Mouse (Mus musculus): ENCODE data around the gene Fgf7. TPM values are rescaled to one million over a fixed set of nuclear protein-coding genes. Genes with fewer than 3 reads are reported as not detected.
A peak's percentile ranks its signal among the peaks of the same experiment; 100 is the strongest.

Fgf7 gene
- 0.47 and 0.55 TPM in 2 replicates for polyA plus RNA-seq (2012; rRNA removed)

GRCm38 (mm10) chr2:126034379-126035005 is at the start of gene Fgf7:
Gene Fgf7 (plus strand): TSS chr2:126034658.
- H3K27ac ChIP-seq (ENCODE audit: insufficient read depth, low read length) = no peak within 1 kb of the TSS
- WGBS = 83% methylated on average over 15 of the region's 15 CpGs
- TF ChIP-seq CTCF (IDR thresholded peaks at IDR 0.05; ENCODE audit: extremely low read depth, insufficient read depth, insufficient read length, insufficient replicate concordance) = no peak
- no peak for TF ChIP-seq POLR2A (IDR thresholded peaks at IDR 0.05; ENCODE audit: low read depth, low read length)
- no peaks in the 10 kb centered on the region for H3K27me3 ChIP-seq (ENCODE audit: control insufficient read depth, insufficient read depth, low read length)
- DNase-seq (ENCODE audit: low read depth in 1 of 2, low spot score in 2 of 2) = no peak
- H3K4me3 ChIP-seq (ENCODE audit: extremely low read depth, insufficient read depth, insufficient read length) = no peak within 1 kb of the TSS
- H3K36me3 ChIP-seq (ENCODE audit: control insufficient read depth, insufficient read depth, low read length) = no peaks in the 10 kb centered on the region
- H3K4me1 ChIP-seq (ENCODE audit: control insufficient read depth, insufficient read depth, insufficient read length) = no peaks in the 10 kb centered on the region

DNA sequence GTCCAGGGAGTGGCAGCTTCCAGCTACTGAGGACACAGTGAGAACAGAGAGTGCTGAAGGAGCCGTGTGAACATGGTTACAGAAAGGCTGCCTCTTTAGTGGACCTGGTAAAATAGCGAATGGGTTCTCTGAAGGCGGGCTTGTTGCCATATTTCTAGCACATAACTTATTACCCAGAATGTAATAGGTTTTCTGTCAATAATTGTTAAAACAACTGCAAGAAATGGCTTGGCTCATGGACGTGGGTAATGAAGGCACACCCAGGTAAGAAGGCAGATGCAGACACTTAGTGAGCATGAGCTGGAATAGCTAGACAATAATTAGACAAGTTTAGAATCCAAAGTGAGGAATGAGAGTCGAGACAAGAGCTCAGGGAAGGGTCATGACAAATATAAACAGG is 32.2 kb upstream of the Fgf7 start:
- TF ChIP-seq POLR2A (IDR thresholded peaks at IDR 0.05; ENCODE audit: low read depth, low read length) = no peak
- TF ChIP-seq CTCF (IDR thresholded peaks at IDR 0.05; ENCODE audit: extremely low read depth, insufficient read depth, insufficient read length, insufficient replicate concordance) = no peak
- Histone ChIP-seq H3K27ac (ENCODE audit: insufficient read depth, low read length) (no peak overlapping the region), H3K4me3 (ENCODE audit: extremely low read depth, insufficient read depth, insufficient read length) (no peak overlapping the region), H3K36me3 (ENCODE audit: control insufficient read depth, insufficient read depth, low read length) (no peaks in the 10 kb centered on the region), H3K27me3 (ENCODE audit: control insufficient read depth, insufficient read depth, low read length) (no peaks in the 10 kb centered on the region), H3K4me1 (ENCODE audit: control insufficient read depth, insufficient read depth, insufficient read length) (no peaks in the 10 kb centered on the region)
- no peak for DNase-seq (ENCODE audit: low read depth in 1 of 2, low spot score in 2 of 2)
- 83% methylated on average over 5 of the region's 5 CpGs for WGBS

DNA sequence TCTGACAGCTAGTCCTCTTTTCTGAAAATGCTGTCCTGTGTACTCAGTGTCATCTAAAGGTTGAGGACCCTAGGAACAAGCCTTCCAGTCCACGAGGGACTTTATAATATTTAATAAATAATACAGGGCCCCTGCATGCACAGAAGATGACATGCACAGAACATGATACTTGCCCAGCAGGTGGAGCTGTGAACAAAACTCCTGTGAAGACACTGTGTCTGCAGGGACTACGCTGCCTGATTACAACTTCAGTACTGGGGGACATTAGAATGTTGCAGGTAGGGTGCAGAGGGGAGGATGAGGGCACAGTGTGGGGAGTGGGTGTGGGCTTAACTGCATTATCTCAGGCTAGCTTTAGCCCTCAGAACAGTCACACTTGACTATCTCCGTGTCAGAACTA is 28.4 kb upstream of the Fgf7 start:
- Histone ChIP-seq H3K27me3 (ENCODE audit: control insufficient read depth, insufficient read depth, low read length) (no peaks in the 10 kb centered on the region), H3K4me1 (ENCODE audit: control insufficient read depth, insufficient read depth, insufficient read length) (no peaks in the 10 kb centered on the region), H3K4me3 (ENCODE audit: extremely low read depth, insufficient read depth, insufficient read length) (no peak overlapping the region), H3K27ac (ENCODE audit: insufficient read depth, low read length) (no peak overlapping the region), H3K36me3 (ENCODE audit: control insufficient read depth, insufficient read depth, low read length) (no peaks in the 10 kb centered on the region)
- 50% methylated on average over 3 of the region's 3 CpGs for WGBS
- TF ChIP-seq CTCF (IDR thresholded peaks at IDR 0.05; ENCODE audit: extremely low read depth, insufficient read depth, insufficient read length, insufficient replicate concordance) = 0 out of 2 replicates have a peak, but pooled peaks have one; percentile 17
- TF ChIP-seq POLR2A (IDR thresholded peaks at IDR 0.05; ENCODE audit: low read depth, low read length) = no peak
- DNase-seq (ENCODE audit: low read depth in 1 of 2, low spot score in 2 of 2) = peak in 1 of 2 experiments; percentile 16

GRCm38 (mm10) chr2:126006742-126007141 is 27.7 kb upstream of the Fgf7 start:
- no peak for TF ChIP-seq POLR2A (IDR thresholded peaks at IDR 0.05; ENCODE audit: low read depth, low read length)
- TF ChIP-seq CTCF (IDR thresholded peaks at IDR 0.05; ENCODE audit: extremely low read depth, insufficient read depth, insufficient read length, insufficient replicate concordance) = no peak
- Histone ChIP-seq H3K27me3 (ENCODE audit: control insufficient read depth, insufficient read depth, low read length) (no peaks in the 10 kb centered on the region), H3K27ac (ENCODE audit: insufficient read depth, low read length) (no peak overlapping the region), H3K4me3 (ENCODE audit: extremely low read depth, insufficient read depth, insufficient read length) (no peak overlapping the region), H3K36me3 (ENCODE audit: control insufficient read depth, insufficient read depth, low read length) (no peaks in the 10 kb centered on the region), H3K4me1 (ENCODE audit: control insufficient read depth, insufficient read depth, insufficient read length) (no peaks in the 10 kb centered on the region)
- no peak for DNase-seq (ENCODE audit: low read depth in 1 of 2, low spot score in 2 of 2)
- 58% methylated on average over 2 of the region's 2 CpGs for WGBS

DNA sequence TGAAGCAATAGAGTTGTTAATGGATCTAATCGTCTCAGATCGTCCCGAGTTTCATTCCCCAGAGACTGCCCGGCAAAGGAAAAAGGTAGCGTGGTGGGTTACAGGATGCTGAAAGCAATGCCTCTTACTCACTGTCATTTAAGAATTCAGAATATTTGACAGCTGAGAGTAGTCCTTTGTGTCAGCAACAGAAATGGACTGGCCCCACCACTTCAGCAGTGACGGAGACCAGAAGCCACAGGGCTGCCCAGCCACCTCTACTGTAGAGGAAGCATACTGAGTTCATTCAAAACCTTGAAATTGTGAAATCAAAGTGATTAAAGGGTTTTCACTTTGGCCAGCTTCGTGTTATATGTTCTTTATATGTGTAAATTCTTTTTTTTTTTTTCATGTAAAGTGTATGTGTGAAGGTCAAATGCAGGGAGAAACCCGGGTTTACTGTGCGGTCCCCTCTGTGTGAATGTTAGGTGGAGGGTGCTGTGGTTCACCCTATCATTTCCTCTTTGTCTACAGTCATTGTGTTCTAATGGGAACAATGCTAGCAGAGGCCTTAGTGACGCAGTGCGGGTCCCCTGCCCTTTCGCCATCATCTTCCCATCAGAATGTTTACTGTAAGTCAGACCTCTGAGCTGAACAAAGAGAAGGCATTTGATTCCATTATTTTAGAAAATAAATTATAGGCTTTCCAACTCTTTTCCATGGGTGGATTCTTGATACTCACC is 19.3 kb upstream of the Fgf7 start:
- H3K36me3 ChIP-seq (ENCODE audit: control insufficient read depth, insufficient read depth, low read length) = no peaks in the 10 kb centered on the region
- no peaks in the 10 kb centered on the region for H3K27me3 ChIP-seq (ENCODE audit: control insufficient read depth, insufficient read depth, low read length)
- H3K27ac ChIP-seq (ENCODE audit: insufficient read depth, low read length) = no peak overlapping the region
- H3K4me3 ChIP-seq (ENCODE audit: extremely low read depth, insufficient read depth, insufficient read length) = no peak overlapping the region
- WGBS = 57% methylated on average over 12 of the region's 12 CpGs
- H3K4me1 ChIP-seq (ENCODE audit: control insufficient read depth, insufficient read depth, insufficient read length) = no peaks in the 10 kb centered on the region
- no peak for DNase-seq (ENCODE audit: low read depth in 1 of 2, low spot score in 2 of 2)
- TF ChIP-seq POLR2A (IDR thresholded peaks at IDR 0.05; ENCODE audit: low read depth, low read length) = no peak
- TF ChIP-seq CTCF (IDR thresholded peaks at IDR 0.05; ENCODE audit: extremely low read depth, insufficient read depth, insufficient read length, insufficient replicate concordance) = no peak

- Histone ChIP-seq H3K27me3 (ENCODE audit: control insufficient read depth, insufficient read depth, low read length) (no peaks in the 10 kb centered on the region), H3K27ac (ENCODE audit: insufficient read depth, low read length) (no peak overlapping the region), H3K36me3 (ENCODE audit: control insufficient read depth, insufficient read depth, low read length) (no peaks in the 10 kb centered on the region), H3K4me3 (ENCODE audit: extremely low read depth, insufficient read depth, insufficient read length) (no peak overlapping the region), H3K4me1 (ENCODE audit: control insufficient read depth, insufficient read depth, insufficient read length) (no peaks in the 10 kb centered on the region)
- WGBS = 82% methylated on average over 3 of the region's 3 CpGs
- DNase-seq (ENCODE audit: low read depth in 1 of 2, low spot score in 2 of 2) = no peak
- no peak for TF ChIP-seq CTCF (IDR thresholded peaks at IDR 0.05; ENCODE audit: extremely low read depth, insufficient read depth, insufficient read length, insufficient replicate concordance)
- no peak for TF ChIP-seq POLR2A (IDR thresholded peaks at IDR 0.05; ENCODE audit: low read depth, low read length)
Observed at GRCm38 (mm10) chr2:126015763-126016473, 18.5 kb upstream of the Fgf7 start.

All from spleen, adult 2 months (tissue).